Mouse (Mus musculus) heart, embryonic 15.5 days (tissue): ENCODE results near the gene Abi3. TPM values are rescaled to one million over a fixed set of nuclear protein-coding genes. Genes with fewer than 3 reads are reported as not detected.
"Not testable (repeated sequence)": the region's sequence is repeated elsewhere in the genome, so short reads cannot be mapped to it uniquely, and the experiment has no call there.

Experiments
- ATAC-seq: fragments of 200-750 bp; cut with Nextera tagmentation; replicated peaks from 2 replicates; pipeline ENCODE4 v1.8.0; 2017; ENCODE audit warnings: low read depth, moderate TSS enrichment; ENCODE audit not compliant: insufficient number of reproducible peaks, insufficient read depth, low FRiP score
- H3K27ac ChIP-seq: fragments of 300-500 bp; sonication (generic); 2 replicates; pipeline ENCODE4 v1.5.1; 2015; ENCODE audit warnings: mild to moderate bottlenecking, inconsistent platforms
- H3K27me3 ChIP-seq: fragments of 300-500 bp; sonication (generic); 2 replicates; pipeline ENCODE4 v1.6.1; 2015; ENCODE audit warnings: inconsistent platforms
- H3K36me3 ChIP-seq: fragments of 300-500 bp; sonication (generic); 2 replicates; pipeline ENCODE4 v1.6.1; 2015; ENCODE audit warnings: mild to moderate bottlenecking, inconsistent platforms
- H3K4me1 ChIP-seq: fragments of 300-500 bp; sonication (generic); replicated peaks from 2 replicates; pipeline ENCODE4 v1.6.1; 2015; ENCODE audit warnings: inconsistent platforms
- H3K4me2 ChIP-seq: fragments of 300-500 bp; sonication (generic); 2 replicates; pipeline ENCODE4 v1.6.1; 2015; ENCODE audit warnings: inconsistent platforms, mild to moderate bottlenecking, moderate library complexity
- H3K4me3 ChIP-seq: fragments of 300-500 bp; sonication (generic); 2 replicates; pipeline ENCODE4 v1.5.1; 2015; ENCODE audit warnings: mild to moderate bottlenecking, inconsistent platforms
- H3K9ac ChIP-seq: fragments of 300-500 bp; sonication (generic); 2 replicates; pipeline ENCODE4 v1.6.1; 2015; ENCODE audit warnings: mild to moderate bottlenecking, inconsistent platforms
- H3K9me3 ChIP-seq: fragments of 300-500 bp; sonication (generic); replicated peaks from 2 replicates; pipeline ENCODE4 v1.6.1; 2016; ENCODE audit warnings: inconsistent platforms
- WGBS: fragments of 180-500 bp; shearing (Covaris S2); methylation state at CpG from one replicate; pipeline ENCODE4 v1.1.7; 2015; ENCODE audit warnings: mixed read lengths; 5-methylcytosine and 5-hydroxymethylcytosine counted together
- polyA plus RNA-seq: library from polyadenylated mRNA; unstranded; fragments of >200 nt; fragmentation: Nextera tagmentation; extraction: Ambion mirVana; gene quantifications from 2 replicates; pipeline ENCODE4 v1.2.1, GENCODE M21; 2015

The Abi3 gene
- polyA plus RNA-seq, result 13.0 and 22.0 TPM in 2 replicates

DNA sequence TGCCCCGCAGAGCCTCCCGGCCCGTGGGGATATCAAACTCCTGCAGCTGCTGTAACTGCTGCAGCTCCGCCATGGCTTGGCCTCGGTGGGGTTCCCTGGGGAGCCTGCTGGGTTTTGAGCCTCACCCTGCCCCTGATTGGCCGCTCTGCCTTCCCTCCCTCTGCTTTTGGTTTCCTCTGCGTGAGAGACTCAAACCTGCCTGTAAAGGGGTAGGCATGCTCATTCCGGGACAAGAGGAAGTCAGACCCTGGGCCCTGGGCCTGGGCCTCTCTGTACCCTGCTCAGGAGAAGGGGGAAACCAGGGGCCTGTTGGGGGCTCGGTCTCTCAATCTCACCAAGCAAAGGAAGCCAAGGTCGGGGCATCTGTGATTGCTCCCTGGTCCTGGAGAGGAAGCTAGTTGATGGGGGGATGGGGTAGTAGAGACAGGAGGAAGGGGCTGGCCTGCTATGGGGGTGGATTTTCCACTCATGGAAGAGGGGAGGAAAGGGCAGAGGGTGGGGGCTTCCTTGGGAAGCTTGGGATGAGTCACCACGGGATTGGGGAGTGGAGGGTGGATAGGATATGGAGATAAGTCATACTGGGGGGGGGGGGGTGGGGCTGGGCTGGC lies at the start of gene Abi3:
Gene Abi3, minus strand, starts transcription at position 403 of the 608 bp plus-strand sequence.
- 0 out of 2 replicates have a peak, but pooled peaks cover 7% of the 10 kb centered on the region for H3K27me3 ChIP-seq
- ATAC-seq, result peak; percentile 84
- 15% methylated on average over 11 of the region's 11 CpGs for WGBS

DNA sequence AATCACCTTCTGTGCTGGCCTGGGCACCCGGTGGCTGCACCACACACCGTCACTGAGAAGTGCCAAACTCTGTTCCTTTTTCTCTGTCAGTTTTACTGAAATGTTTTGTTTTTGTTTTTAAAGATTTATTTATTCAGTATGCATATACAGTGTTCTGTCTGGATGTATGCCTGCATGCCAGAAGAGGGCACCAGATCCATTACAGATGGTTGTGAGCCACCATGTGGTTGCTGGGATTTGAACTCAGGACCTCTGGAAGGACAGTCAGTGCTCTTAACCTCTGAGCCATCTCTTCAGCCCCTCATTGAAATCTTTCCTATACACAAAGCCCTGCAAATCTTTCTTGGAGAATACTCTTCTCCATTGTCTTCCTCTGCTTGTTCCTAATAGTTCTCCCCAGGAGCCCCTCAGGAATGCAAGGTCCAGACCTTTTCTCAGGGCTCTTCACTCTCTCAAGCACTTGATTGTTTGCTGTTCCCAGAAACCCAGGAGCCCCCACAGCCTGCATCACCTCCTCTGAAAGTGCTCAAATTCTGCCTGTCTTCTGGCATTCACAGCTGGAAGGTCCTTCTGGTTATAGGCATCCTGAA lies 48.3 kb upstream of the Abi3 start:
- Histone ChIP-seq H3K4me2 (no peak overlapping the region), H3K4me1 (no peaks in the 10 kb centered on the region), H3K27me3 (no peaks in the 10 kb centered on the region), H3K4me3 (no peak overlapping the region), H3K9ac (no peak overlapping the region), H3K9me3 (no peaks in the 10 kb centered on the region), H3K27ac (no peak overlapping the region), H3K36me3 (no peaks in the 10 kb centered on the region)
- no peak for ATAC-seq
- 66% methylated on average over 2 of the region's 2 CpGs for WGBS

More for the DNA sequence above, at the start of gene Abi3:
- Histone ChIP-seq H3K4me2 (peak within 1 kb of the TSS; percentile 47), H3K4me1 (peaks cover 10% of the 10 kb centered on the region), H3K36me3 (no peaks in the 10 kb centered on the region), H3K4me3 (peak within 1 kb of the TSS; percentile 46), H3K9me3 (no peaks in the 10 kb centered on the region), H3K27ac (peak within 1 kb of the TSS; percentile 80), H3K9ac (peak within 1 kb of the TSS; percentile 47)

DNA sequence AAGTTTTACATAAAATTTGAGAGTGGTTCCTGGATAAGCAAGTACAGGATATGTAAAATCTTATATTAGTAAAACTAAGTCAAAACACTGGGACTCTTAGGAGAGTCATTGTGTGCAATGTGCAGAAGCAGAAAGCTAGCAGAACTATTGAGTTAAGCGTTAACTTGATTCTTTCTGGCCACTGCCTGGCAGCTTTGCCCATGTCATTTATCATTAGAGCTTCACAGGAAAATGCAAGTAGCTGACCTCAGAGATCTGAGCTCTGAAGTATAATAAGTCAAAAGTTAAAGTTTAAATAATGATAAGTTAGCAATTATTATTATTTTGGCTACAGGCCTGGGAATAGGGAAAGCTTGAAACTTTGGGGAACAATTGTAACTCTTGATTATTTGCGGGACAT lies 37.6 kb upstream of the Abi3 start:
- WGBS, result 80% methylated on average over 2 of the region's 2 CpGs
- not testable (repeated sequence) for ATAC-seq, H3K9ac ChIP-seq, H3K4me3 ChIP-seq, H3K4me1 ChIP-seq, H3K36me3 ChIP-seq, H3K27me3 ChIP-seq, H3K27ac ChIP-seq, H3K9me3 ChIP-seq, H3K4me2 ChIP-seq

DNA sequence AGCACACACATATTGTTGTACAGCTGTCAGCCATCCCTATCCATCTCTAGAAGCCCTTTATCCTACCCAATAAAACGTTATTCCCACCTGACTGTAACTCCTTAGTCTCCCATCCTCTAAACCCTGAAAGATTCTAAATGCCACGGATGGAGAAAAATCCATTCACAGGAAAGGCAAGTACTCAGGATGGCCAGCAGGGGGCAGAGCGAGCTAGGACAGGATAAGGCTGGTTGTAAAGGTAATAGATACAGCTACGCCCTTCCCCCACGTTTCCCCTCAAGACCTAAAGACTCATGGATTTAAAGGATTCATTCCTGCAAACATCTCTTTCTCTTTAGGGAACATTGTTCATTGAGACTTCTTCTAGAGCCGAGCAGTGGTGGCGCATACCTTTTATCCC lies 34.0 kb upstream of the Abi3 start:
- WGBS, result 22% methylated on average over 7 of the region's 7 CpGs

DNA sequence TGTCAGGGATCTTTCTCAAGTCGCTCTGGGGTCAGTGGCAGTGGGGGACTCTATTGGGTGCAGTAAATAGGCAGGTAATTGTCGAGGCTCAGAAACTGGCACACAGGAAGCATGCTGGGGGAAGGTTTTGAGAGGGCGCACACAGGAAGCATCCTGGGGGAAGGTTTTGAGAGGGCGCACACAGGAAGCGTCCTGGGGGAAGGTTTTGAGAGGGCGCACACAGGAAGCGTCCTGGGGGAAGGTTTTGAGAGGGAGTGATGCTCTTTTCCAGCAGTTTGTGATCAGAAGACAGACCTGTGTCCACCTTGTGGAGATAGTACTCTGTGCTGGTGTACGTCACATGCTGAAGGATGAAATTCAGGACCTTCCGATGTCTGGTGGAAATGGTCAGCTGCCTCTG lies 33.5 kb upstream of the Abi3 start:
- no peaks in the 10 kb centered on the region for H3K9me3 ChIP-seq
- no peak overlapping the region for H3K4me3 ChIP-seq
- no peaks in the 10 kb centered on the region for H3K36me3 ChIP-seq
- no peak overlapping the region for H3K9ac ChIP-seq
- WGBS, result 32% methylated on average over 9 of the region's 9 CpGs
- no peaks in the 10 kb centered on the region for H3K4me1 ChIP-seq
- no peak overlapping the region for H3K27ac ChIP-seq
- H3K27me3 ChIP-seq, result 0 out of 2 replicates have a peak, but pooled peaks cover 1% of the 10 kb centered on the region
- H3K4me2 ChIP-seq, result no peak overlapping the region
- ATAC-seq, result no peak

More for the DNA sequence above, 34.0 kb upstream of the Abi3 start:
- no peaks in the 10 kb centered on the region for H3K9me3 ChIP-seq
- no peak overlapping the region for H3K4me2 ChIP-seq
- H3K27ac ChIP-seq, result no peak overlapping the region
- H3K27me3 ChIP-seq, result peaks cover 6% of the 10 kb centered on the region; the same call in 1 of the 2 replicates
- ATAC-seq, result no peak
- H3K9ac ChIP-seq, result no peak overlapping the region
- no peak overlapping the region for H3K4me3 ChIP-seq
- H3K4me1 ChIP-seq, result no peaks in the 10 kb centered on the region
- no peaks in the 10 kb centered on the region for H3K36me3 ChIP-seq

DNA sequence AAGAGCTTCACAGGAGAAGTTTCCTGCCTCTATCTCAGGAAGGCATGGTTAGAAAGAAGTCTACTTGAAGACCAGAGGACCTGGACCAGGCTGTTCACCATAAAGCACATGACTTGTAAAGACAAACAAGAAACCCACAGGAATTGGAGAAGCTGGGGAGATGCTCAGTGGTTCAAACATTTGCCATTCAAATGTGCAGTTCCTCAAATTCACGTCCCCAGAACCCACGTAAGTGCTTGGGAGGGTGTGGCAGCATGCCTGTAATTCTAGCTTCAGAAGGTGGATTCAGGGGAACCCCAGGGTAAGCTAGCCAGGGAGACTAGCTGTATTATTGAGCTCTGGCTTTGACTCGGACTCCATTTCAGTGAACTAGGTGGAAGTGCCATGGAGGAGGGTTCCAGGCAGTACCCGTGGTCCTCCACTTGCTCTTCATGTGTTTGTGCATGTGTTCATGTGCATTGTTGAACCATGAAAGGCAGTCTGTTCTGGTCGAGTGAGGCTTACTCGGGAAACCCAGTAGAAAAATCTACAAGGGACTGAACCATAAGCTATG lies 27.7 kb upstream of the Abi3 start:
- Histone ChIP-seq H3K9ac (no peak overlapping the region), H3K4me3 (no peak overlapping the region), H3K27ac (no peak overlapping the region), H3K9me3 (no peaks in the 10 kb centered on the region), H3K4me2 (no peak overlapping the region), H3K27me3 (no peaks in the 10 kb centered on the region), H3K4me1 (no peaks in the 10 kb centered on the region), H3K36me3 (no peaks in the 10 kb centered on the region)
- 60% methylated on average over 6 of the region's 6 CpGs for WGBS
- no peak for ATAC-seq

DNA sequence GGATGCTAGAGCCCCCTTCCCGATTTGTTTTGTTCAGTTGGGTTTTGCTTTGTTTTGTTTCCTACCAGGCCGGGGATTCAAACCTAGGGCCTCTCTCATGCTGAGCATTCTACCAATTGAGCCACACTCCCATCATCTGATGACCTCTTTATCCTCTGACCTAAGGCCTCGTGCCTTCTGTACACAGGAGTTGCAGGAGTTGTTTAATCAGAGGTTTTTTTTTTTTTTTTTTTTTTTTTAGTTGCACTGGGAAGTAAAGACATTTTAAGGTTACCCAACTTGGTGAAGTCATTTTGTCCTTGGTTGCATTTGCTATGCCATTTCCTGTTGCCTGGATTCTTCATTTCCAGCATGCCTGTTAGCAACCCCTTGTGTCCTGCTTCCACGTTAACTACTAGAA lies 27.2 kb upstream of the Abi3 start:
- no peak overlapping the region for H3K9ac ChIP-seq
- H3K9me3 ChIP-seq, result no peaks in the 10 kb centered on the region
- 67% methylated on average over 4 of the region's 4 CpGs for WGBS
- H3K4me2 ChIP-seq, result no peak overlapping the region
- no peaks in the 10 kb centered on the region for H3K4me1 ChIP-seq
- no peaks in the 10 kb centered on the region for H3K36me3 ChIP-seq
- no peak overlapping the region for H3K4me3 ChIP-seq
- H3K27ac ChIP-seq, result no peak overlapping the region
- no peak for ATAC-seq
- H3K27me3 ChIP-seq, result no peaks in the 10 kb centered on the region

DNA sequence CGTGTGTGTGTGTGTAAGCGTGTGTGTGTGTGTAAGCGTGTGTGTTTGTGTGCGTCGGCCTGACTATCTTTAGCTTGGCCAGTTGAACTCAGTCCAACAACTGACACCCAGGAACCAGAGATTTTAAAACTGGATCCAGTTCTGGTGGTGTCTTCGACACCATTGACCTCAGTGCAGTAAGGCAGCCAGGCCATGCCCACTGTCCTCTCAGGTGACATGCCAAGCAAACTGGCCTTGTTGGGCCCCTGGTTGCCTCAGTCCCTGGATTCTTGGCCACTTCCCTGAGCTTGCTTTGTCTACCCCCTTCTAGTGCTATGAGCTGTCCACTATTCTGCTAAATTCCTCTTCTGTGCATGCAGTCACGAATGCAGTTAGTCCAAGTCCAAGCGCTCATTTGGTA lies 19.1 kb upstream of the Abi3 start:
- WGBS, result 88% methylated on average over 8 of the region's 8 CpGs

DNA sequence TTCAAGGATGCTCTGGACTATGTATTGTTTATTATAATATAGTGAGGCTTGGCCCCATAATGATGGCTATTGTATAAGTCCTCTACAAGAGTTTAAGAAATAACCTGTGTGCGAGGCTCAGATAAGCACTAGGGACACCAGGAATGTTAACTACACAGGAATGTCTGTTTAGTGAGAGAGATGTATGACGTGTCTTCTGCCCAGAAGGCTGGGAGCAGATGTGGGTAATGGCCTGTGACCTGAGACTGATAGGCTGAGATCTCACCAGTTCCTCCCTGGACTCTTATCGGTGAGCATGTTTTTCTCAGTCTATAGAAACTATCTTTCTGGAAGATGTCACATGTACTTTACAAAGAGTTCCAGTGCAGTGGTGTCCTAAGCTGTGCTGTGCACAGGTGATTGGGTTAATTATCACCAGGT lies 17.8 kb upstream of the Abi3 start:
- Histone ChIP-seq H3K27me3 (no peaks in the 10 kb centered on the region), H3K9ac (peak overlapping the region; percentile 64), H3K4me2 (peak overlapping the region; percentile 85), H3K27ac (0 out of 2 replicates have a peak overlapping the region, but pooled peaks have one; percentile 89), H3K4me3 (peak overlapping the region; percentile 79), H3K4me1 (peaks cover 13% of the 10 kb centered on the region), H3K9me3 (no peaks in the 10 kb centered on the region), H3K36me3 (no peaks in the 10 kb centered on the region)
- ATAC-seq, result no peak
- 20% methylated on average over 3 of the region's 3 CpGs for WGBS

More for the DNA sequence above, 19.1 kb upstream of the Abi3 start:
- no peak overlapping the region for H3K4me3 ChIP-seq
- H3K36me3 ChIP-seq, result no peaks in the 10 kb centered on the region
- ATAC-seq, result no peak
- H3K27ac ChIP-seq, result no peak overlapping the region
- no peaks in the 10 kb centered on the region for H3K27me3 ChIP-seq
- H3K4me2 ChIP-seq, result no peak overlapping the region
- H3K9me3 ChIP-seq, result no peaks in the 10 kb centered on the region
- peaks cover 13% of the 10 kb centered on the region for H3K4me1 ChIP-seq
- no peak overlapping the region for H3K9ac ChIP-seq

DNA sequence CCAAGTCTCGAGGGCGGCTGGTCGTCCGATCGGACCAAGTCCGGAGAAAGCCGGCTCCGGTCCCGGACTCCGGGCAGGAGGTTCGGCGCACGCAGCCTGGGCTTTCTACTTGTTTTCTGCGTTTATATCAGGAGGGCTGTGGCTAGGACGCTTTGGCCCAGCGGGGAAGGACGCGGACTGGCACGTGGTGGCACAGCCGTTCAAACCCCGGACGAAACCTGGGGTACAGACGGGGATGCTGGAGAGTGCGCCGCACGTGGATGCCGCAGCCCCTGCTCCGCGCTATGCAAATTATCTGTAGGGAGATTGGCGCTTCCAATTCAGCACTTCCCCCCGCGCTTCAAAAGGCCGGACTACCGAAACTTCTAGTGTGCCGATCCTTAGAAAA lies 17.2 kb upstream of the Abi3 start:
- Histone ChIP-seq H3K4me3 (peak overlapping the region; percentile 79), H3K27me3 (no peaks in the 10 kb centered on the region), H3K9me3 (no peaks in the 10 kb centered on the region), H3K27ac (peak overlapping the region; percentile 89), H3K4me1 (peaks cover 13% of the 10 kb centered on the region), H3K4me2 (peak overlapping the region; percentile 85), H3K36me3 (no peaks in the 10 kb centered on the region), H3K9ac (peak overlapping the region; percentile 64)
- under 1% methylated on average over 35 of the region's 35 CpGs for WGBS
- ATAC-seq, result peak; percentile 47; the same call in 1 of the 2 replicates

DNA sequence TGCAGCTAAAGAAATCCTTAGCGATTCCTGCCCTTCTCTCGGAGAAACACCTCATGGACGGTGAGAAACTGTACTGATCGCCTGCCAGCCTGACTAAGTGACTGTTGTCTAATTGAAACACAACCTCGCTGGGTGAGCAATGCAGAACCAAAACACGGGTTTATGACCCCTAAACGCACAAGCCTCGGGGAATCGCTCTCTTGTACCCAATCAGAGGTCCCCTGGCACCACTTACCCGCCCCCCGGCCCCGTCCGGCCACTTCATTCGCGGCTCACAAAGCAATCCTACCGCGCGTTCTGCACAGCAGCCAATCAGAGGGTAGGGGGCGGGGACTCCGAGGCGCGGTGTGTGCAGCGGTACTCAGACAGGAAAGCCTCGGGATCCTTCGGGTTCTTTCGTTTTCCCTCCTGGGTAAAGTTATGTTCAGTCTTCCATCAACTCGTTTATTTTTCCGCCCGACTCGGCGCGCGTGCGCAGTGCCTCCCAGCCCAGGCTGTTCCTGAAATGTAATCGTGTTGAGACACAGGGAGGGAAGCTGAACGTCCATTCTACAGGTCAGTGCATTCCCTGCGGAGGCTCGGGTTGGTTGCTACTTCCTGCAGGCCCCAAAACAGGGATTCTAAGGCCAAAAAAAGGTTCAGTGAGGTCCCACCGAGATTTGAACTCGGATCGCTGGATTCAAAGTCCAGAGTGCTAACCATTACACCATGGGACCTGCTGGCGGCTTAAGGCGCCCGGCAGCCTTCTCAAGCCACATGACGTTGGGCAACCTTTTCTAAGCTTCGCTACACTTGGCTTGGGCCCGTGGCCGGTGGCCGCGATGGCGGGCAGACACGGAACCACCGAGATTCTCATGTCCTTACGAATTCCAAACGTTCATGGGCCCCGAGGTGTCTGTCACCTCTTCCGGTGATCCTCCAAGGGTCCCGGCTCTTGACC lies 16.5 kb upstream of the Abi3 start:
- ATAC-seq, result peak; percentile 98
- Histone ChIP-seq H3K27me3 (no peaks in the 10 kb centered on the region), H3K27ac (peak overlapping the region; percentile 89), H3K4me1 (peaks cover 13% of the 10 kb centered on the region), H3K9ac (peak overlapping the region; percentile 64), H3K9me3 (no peaks in the 10 kb centered on the region), H3K36me3 (no peaks in the 10 kb centered on the region), H3K4me3 (peak overlapping the region; percentile 79), H3K4me2 (peak overlapping the region; percentile 85)
- WGBS, result under 1% methylated on average over 58 of the region's 58 CpGs
